Mouse (Mus musculus) ES-Bruce4 (cell line): ENCODE results near the gene Vangl2.

Source experiments
- CTCF ChIP-seq: IDR thresholded peaks from one replicate; pipeline ENCODE4 v1.8.1; 2011; ENCODE audit warnings: low read depth, low read length
- EP300 ChIP-seq: IDR thresholded peaks from 2 replicates; pipeline ENCODE4 v1.6.1; 2011; ENCODE audit warnings: low read depth, low read length; ENCODE audit not compliant: insufficient read depth
- POLR2A ChIP-seq: IDR thresholded peaks from one replicate; pipeline ENCODE4 v1.8.1; 2011; ENCODE audit warnings: low read length; ENCODE audit not compliant: insufficient read depth

DNA sequence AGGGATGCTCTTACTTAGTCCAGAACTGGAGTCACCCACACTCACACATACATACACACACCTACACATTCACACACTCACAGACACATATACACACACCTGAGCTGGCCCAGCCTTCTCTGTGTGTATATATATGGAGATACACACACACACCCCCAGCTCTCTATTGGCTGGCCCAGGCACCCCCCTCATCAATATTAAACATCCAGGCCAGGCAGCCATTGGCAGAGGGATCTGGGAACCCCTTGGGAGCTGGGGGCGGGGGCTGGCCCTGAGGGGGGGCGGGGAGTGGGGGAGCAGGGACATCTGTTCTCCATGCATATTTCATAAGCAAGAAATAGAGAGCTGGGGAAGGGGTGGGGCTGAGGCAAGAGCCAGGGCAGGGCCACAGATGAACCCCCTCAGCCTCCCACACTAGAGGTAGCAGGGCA lies 29.3 kb upstream of the Vangl2 start, which contains the start of gene Nhlh1:
- TF ChIP-seq POLR2A (no peak), CTCF (no peak), EP300 (no peak)
